Mouse (Mus musculus) liver, adult (tissue): Measurements from ENCODE around the gene Apc2.

Experiments used
- GATA4 ChIP-seq: IDR thresholded peaks from 2 replicates; pipeline ENCODE4 v1.6.1; 2014; ENCODE audit warnings: mild to moderate bottlenecking, low read length; ENCODE audit not compliant: insufficient replicate concordance

Gene Apc2

DNA sequence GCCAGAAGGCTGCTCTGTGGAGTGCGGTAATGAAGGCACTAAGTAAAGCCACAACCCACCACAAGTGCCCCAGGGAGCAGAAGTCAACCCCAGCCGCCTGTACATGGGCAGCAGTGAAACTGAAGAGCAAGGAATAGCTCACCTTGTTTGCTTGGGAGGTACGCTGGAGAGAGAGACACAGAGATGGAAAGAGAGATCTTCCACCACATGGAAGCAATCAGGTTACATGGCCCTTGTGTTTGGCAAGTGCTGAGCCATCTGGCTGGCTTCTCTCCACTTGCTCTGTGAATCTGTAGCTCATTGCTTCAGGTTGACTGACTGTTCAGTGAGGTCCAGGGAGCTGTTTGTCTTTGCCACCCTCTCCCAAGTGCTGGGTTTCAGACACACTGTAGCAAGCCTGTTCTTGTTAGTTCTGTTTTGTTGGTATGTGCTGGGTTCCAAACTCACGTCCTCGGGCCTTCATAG is 36.8 kb downstream of the Apc2 start:
- TF ChIP-seq GATA4, result no peak

DNA sequence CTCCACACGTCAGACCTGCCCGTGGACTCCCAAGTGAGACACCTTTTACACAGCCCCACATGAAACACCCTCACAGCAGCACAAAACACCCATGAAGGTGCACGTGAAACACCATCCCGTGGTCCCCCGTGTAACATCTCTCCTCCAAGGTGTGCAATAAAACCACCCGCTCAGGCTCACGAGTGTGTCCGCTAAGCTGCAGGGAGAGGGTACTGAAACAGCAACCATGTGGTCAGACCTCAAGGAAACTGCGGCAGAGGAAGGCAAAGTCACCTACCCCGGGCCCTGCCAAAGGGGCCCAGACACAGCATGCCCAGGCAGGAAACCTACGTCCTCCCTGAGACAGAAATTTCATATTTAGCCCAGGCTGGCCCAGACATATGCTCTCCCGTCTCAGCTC is 40.5 kb downstream of the Apc2 start:
- TF ChIP-seq GATA4, result no peak

DNA sequence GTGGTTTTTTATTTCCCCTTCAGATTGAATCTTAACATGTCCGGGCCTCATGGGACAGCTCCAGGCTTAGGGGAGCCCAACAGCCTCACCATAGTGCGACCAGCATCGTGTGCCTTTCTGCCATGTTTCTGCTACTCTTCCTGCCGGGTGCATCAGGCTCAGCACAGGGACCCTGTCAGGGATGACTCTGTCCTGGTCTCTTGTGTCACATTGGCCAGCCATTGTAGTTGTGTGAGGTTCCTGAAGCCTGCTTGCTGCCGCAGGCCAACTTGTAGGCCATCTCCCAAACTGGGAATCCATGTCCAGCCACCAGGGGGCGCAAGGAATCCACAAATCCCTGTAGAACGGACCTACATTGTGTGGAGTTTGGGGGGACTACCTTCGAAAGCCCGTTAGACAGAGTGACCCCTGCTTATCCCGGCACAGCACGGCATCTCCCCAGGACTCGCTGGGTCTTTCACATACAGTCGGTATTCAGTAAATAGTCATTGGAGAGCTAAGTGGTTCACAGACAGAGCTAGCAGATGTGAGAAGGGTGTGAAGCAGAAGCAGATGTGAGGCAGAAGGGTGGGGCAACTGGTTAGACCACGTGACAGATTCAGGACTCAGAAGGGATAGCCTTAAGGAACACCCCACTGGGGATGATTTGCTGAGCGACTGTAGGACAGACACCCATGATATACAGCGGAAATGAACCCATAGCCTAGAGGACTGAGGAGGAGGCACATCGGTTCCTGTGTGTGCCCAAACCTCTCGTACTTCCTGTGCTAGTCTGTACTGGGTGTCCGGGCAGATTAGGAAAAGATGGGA is 44.4 kb downstream of the Apc2 start:
- no peak for TF ChIP-seq GATA4

DNA sequence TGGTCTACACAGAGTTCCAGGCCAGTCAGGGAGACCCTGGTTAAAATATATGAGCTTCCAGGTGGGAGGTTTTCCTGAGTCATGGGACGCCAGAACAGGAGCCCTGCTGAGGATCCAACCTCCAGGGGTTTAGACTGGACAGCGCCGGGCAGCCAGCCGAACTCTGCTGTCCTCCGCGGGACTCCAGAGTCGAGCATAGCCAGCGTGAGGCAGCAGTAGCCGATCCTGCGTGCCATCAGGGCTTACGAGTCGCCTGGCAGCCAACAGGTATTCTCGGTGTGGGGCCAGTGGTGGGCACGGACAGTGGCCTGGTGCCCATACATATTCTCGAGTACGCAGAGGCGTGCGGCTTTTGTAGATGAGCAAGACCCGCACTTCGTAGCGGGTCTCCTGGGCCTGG is 45.2 kb downstream of the Apc2 start:
- TF ChIP-seq GATA4, result no peak

DNA sequence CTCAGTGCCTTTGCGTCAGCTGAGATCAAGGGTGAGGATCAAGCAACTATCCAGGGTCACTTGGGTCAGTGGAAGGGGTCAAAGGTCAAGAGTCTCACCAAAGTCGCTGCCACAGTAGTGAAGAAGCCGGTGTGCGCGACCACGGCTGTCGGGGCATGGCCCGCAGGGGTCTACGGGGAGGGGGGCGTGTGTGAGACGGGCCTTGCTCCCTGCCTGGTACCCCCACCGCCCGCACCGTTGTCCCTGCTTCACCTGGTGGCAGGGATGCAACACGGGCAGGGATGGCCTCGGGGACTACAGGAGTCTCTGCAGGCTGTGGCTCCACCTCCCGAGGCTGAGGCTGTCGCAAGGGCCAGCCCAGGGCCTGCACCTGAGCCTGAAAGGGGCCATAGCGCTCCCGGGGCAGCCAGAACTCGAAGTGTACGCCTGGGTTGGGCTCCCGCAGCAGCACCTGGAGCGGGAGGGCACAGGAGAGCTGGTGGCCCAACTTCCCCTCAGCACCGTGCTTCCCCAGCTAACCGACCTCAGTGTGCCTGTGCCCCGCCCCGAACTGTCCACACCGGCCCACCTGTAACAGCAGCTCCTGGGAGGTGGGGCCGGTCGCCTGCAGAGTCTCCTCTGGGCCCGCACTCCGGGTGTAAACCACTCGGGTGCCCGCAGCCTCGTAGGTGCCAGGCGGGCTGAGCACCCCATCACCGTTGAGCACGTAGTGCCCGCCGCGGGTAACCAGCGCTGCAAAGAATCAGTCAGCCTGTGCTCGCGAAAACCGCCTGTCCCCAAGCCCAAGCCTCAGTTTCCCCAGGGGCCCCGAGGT is 45.9 kb downstream of the Apc2 start:
- no peak for TF ChIP-seq GATA4

DNA sequence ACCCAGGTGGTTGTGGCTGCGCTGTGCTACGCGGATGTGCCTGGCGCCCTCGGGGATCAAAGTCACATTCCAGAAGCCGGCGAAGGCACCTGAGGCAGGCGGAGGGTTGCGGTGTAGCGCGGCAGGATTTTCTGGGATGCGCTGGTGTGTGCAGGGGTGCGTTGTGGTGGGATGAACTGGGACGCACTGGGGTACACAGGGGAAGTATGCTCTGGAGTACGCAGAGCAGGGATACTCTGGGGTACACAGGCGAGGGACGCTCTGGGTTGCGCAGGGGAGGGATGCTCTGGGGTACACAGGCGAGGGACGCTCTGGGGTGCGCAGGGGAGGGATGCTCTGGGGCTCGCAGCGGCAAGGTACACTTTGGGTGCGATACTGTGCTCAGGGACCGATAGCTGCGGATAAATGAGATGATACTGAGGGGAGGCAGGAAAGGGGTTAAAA is 46.5 kb downstream of the Apc2 start:
- no peak for TF ChIP-seq GATA4

DNA sequence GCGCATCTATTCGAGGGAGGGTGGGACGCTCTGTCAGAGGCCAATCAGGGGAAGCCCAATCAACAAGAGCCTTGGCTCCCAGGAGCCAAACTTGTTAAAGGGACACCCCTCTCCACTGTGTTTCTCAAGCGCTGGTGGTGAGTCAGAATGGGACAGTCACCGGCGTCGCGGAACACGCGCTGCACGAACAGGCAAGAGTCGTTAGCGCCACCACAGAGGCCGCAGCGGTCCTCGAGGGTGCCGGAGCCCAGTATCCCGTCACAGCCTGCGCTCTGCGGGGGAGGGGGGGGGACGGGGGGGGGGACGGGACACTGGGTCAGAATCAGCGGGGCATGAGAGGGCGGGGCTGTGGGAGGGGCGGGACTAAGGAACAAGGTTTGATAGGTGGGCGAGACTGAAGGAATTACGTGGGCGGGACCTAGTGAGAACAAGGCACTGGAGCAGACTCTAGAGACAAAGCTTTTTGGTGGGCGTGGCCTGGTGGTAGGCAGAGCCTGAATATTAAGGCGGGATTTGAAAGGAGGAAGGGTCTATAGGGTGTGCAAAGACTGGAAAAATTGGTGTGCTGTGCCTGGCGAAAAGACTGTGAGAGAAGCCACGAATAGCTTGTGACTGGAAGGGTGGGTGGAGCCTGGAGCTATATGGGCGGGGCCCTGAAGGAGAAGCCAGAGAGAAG is 47.1 kb downstream of the Apc2 start:
- no peak for TF ChIP-seq GATA4

DNA sequence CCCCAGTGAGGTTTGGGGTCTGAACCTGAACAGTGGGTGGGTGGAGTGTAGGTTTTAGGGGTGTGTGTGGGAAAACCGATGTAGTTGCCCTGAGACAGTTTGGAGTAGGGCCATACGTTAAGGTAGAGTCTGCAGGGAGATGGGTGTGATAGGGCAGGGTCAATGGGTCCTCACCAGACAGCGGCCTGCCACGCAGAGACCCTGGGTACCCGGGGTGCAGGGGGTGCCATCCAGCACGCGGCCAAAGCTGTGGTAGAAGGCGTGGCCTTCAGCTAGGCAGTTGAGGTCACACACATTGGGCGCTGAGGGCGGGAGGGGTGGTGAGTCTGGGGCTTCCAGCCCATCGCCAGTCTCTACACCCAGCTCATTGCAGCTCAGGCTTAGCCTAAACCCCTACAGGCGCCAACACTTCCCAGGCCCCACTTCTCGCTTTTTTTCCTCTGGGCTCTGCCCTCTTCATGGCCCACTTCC is 47.7 kb downstream of the Apc2 start:
- no peak for TF ChIP-seq GATA4

DNA sequence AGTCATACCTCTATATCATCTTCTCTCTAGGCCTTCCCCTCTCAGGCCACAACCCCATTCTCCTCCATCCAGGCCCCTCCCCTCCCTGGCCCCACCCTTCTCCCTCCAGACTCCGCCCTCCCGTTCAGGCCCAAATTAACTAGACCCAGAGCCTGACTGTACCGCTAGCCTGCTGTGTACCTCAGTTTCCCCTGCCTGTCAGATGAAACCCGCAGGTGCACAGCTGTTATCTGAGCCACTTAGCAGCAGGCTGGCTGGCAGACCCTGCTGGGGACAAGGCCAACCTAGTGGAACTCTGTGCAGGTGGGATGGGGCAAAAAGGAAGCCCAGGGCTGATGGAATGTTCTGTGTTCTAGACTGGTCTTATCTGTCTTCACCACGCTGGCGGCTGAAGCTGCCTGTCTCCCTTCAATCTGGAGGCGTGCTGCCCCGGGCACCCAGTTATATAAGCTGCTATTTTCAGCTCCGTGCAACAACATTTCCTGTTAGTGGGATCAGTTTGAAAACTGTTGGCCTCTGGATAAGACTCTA is 48.4 kb downstream of the Apc2 start:
- TF ChIP-seq GATA4, result no peak

DNA sequence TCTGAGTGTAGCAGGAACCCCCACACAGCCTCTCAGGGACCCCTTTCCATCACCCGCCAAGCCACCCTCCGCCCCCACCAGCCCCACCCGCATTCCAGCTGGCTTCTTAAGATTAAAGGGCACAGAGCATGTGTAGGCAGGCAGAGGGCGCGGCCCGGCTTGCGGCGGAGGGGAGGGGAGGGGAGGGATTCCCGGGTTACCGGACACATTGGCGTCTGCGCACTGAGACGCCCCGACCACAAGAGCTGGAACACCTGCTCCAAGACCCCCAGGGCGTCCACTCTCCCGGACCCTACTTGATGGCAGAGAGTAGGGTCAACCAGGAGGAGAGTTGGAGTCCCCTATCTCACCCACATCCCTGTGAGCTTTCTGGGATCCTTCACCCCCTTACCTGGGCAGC is 49.3 kb downstream of the Apc2 start:
- no peak for TF ChIP-seq GATA4

DNA sequence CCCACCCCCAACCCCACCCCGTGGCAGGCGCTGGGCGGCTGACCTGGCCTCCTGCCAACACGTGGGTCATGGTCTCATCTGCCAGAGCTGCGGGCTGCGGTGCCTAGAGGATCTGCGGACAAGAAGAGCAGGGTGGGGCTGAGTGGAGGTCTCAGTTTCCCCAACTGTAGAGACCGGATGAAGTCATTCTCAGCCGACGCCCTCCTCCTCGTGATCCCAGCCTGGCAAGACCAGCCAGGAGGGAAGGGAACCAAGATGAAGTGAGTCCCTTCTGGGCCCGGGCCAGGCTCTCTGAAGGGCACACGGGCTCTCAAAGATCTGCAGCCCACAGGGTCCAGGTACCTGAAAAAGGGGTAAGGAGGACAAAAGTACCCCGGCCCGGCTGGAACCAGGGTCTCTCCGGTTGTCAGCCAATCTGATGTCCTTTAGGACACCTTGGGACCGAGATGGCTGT is 51.8 kb downstream of the Apc2 start:
- no peak for TF ChIP-seq GATA4

DNA sequence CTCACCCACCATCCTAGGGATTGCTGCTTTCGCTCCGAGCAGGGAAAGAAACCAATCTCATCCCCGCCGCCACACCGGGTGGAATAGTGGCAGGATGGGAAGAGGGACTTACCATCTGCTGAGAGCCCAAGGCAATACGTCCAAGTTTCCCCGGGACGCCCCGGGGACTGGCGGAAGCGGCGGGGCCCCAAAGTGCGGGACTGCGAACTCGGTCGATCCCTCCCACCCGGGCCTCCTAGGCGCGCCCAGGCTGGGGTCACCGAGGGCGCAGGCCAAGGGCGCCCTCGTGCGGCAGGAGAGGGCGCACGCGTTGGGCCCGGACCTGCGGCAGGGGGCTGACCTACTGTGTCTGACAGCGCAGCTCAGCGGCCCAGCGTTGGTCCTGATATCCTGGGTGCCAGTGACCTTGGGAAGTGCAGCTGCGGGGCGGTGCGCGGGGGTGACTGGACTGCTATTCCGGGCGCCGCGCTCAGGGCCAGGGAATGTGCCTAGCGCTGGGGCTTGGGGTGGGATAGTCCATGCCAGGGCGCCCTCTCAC is 52.5 kb downstream of the Apc2 start, which contains the start of gene Adamtsl5:
TSS of gene Adamtsl5 (minus strand) at position 169 of the 538 bp plus-strand sequence.
- no peak for TF ChIP-seq GATA4

DNA sequence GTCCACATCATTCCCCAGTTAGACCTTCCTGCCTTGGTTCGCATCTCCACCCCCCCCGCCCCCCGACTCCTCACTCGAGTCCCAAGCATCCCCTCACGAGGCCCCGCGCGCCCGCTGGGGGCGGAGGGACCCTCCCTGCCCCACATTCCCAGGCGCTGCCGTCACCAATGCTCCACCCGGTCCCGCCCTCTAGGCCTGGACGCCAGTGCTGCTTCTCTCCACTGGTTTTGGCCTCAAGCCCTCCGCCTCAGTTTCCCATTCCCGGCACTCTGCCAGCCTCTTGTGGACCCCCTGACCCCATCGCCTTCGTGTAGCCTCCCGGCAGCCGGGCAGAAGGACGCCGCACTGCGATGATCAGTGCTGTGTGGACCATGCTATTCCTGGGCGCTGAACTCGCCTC is 53.2 kb downstream of the Apc2 start:
- TF ChIP-seq GATA4, result no peak

DNA sequence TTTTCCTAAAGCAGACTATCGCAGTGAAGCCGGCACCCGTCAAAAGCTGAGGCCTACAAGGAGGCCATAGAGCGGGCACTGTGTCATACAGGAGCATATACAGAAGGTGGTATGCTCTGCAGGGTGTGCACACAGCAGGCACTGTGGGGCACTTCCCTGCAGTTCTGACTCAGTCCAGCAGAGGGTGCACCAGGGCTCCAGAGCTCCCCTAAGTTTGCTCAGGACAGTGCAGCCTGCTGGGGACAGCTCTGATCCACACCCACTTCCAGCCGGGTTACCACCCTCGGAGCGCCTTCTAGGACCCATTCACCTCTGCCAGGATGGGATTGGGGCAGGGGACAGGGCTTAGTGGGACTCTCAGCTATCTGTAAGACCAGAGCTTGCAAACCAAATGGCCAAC is 54.5 kb downstream of the Apc2 start:
- TF ChIP-seq GATA4, result no peak

DNA sequence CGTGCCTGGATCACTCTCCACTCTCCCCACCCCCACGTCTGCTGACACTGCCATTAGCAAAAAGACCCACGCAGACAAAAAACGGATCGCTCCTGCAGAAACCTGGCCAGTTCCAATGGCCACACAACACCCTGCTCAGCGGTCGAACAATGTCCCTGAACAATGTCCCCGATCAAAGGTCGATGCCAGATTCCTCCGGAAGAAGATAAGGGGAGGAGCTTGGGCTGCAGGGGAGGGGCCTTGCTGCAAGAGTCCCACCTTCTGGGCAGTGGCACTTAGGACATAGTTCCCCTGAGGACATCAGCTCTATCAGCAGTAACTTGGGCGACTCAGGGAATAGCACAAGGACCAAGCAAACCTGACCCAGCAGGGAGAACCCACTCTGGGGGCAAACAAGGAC is 56.1 kb downstream of the Apc2 start:
- peak; percentile 65; the same call in 1 of the 2 replicates for TF ChIP-seq GATA4

DNA sequence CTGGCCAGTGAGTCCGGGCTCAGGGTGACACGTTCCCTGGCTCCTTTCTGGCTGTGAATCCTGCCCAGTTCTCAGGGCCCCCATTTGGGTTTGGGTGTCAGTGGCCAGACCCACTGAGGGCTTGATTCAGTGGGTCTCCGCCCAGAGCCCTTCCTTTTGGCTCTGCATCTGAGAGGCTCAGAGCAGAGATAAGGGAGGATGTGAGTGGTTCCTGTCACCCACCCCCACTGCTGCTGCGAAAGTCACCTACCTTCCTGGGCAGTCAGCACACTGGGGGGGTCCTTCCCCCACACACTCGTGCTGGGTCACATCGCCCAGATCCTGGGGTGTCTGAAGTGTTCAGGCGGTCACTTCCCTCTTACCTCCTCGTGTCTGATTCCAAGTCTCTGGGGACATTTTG is 57.0 kb downstream of the Apc2 start:
- TF ChIP-seq GATA4, result no peak
